Mouse (Mus musculus) ovary, postnatal 14 days (tissue): ENCODE data around the gene Il12rb1.
"Not testable (repeated sequence)": the region's sequence is repeated elsewhere in the genome, so short reads cannot be mapped to it uniquely, and the experiment has no call there.

Experiments used
- DNase-seq: peaks from one replicate; pipeline ENCODE4 v3.0.0; 2022; ENCODE audit warnings: low spot score

Gene Il12rb1

GRCm38 (mm10) chr8:70800648-70801047, 7.6 kb upstream of the Il12rb1 start:
- DNase-seq: no peak

DNA sequence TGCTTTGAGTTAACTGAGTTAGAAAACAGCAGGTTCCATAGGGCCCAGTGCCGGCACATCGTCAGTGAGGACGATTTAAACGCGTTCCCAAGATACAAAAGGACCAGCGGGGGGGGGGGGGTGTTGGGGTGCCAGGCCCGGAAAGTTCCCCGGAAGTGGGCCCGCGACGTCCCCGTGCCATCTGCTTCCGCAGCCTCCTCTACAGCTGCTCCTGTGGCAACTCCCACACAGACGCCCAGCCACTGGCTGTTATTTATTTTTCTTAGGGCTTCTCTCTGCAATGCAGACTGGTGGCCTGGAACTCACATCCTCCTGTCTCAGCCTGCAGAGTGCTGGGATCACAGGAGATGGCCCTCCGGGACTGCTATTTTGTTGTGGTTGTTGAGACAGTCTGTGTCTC, 7.1 kb upstream of the Il12rb1 start:
- DNase-seq: no peak

DNA sequence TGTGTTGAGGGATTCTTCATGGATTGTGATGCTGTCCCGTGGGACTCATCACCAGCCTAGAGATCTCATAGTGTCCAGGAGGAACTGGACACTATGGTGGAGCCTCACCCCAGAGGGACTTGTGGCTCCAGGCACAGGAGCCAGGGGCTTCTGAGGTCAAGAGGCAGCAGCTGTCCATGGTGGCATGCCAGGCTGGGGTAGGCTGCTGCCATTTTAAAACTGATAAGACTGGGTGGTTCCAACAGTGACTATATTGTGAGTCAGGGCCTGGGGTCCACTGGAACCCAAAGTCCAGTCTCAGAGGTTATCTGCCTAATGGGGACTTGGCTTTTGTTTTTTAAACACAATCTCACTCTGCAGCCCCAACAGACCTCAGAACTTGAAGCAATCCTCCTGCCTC, 6.4 kb upstream of the Il12rb1 start:
- DNase-seq: no peak

GRCm38 (mm10) chr8:70802786-70803510, 5.3 kb upstream of the Il12rb1 start:
- no peak for DNase-seq

- no peak for DNase-seq
These were observed 4.3 kb upstream of the Il12rb1 start for GRCm38 (mm10) chr8:70803761-70804480.

- peak; percentile 76 for DNase-seq
These were observed 3.6 kb upstream of the Il12rb1 start, which contains the start of gene Mast3 for GRCm38 (mm10) chr8:70804481-70805206. Gene Mast3 (minus strand): TSS chr8:70805054.

GRCm38 (mm10) chr8:70806541-70806940, 1.7 kb upstream of the Il12rb1 start:
- DNase-seq: no peak

DNA sequence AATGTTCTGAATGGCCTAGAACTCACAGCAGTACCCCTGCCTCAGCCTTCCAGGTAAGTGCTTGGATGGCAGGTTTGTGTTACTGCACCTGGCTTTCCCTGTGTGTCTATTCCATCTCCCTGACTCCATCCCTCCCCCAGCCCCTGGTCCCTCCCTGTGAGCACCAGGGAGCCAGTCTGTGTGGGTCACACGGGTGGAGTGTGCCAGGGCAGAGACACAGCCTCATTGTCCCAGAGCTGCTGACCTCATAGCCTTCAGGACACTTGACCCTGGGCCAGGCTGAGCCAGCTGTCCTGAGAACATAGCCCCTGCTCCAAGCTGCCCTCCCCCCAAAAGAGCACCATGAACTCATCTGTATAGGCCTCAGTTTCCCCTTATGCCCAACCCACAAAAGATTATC, 945 bp upstream of the Il12rb1 start:
- DNase-seq: no peak

DNA sequence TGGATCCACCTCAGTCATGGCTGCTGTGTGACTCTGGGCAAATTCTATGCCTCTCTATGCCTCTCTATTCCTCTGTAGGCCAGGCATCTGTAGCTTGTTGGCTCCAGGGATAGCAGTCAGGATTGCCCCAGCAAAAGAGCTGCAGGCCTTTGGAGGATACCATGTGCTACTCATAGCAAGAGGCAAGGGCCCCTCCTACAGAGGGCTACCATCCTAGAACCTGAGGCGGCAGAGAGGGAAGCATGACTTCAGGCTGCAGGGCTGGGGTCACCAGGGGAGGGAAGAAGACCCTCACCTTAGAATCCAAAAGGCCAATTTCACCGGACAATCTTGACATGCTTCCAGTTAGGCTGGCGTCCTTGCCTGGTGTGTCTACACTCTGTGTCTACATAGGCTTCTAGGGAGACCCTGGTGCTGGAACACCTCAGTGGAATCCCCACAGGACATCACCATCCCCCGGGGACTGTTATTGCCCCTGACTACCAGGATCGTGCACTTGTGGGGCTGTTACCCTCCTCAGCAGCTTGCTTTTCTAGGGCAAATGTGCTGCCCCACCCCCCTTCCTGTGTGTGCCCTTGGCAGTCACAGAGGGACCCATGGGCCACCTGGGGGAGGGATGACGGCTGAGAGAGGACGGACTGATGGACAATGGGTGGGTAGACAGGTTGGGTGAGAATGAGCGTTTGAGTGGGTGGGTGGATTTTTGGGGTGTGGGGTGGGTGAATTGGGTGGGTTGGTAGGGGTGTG, 879 bp downstream of the Il12rb1 start:
- DNase-seq: no peak

DNA sequence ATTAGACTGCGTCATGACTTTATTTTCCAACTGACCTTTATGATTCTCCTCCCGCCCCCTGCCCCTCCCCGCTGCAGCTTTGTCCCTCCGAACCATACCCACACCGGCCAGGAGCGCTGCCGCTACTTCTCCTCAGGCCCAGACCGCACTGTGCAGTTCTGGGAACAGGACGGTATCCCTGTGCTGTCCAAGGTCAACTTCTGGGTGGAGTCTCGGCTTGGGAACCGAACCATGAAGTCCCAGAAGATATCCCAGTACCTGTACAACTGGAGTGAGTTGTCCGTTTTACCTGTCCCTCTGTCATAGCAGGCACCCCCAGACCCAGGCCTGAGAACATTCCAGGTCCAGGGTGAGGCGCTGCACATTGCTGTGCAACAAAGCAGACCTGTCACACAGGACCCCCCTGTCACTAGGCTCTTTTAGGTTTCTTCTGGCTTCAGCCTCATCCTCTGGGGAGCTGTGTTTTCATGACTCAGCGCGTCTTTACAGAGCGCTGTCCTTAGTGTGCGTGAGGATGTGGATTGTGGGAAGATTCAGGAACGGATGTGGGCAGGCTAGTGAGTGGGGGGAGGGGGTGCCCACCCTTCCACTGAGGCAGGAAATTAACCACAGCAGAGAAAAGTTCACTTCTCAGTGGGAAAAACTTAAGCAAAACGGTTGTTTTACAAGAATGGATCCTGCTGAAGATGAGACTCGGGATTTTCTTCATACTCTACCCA, 2.9 kb downstream of the Il12rb1 start:
- no peak for DNase-seq

- no peak for DNase-seq
These were observed 3.8 kb downstream of the Il12rb1 start for GRCm38 (mm10) chr8:70812055-70812454.

DNA sequence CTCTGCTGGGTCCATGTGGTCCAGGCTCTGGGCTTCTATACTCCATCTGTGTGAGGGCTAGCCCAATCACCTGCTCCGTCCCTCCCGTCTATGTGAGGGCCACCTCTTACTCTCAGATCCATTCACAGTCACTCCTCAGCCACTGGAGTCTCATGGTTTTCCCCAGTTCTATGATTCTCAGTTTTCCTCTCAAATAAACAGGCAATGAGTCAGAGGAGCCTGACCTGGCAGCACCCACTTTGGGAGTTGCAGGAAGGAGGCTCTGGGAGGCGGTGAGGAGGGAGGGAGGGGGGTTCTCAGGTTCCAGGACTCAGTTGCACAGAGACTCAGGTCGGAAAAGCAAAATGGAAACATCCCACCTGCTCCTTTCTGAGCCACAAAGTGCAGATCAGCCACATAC, 4.6 kb downstream of the Il12rb1 start:
- no peak for DNase-seq

- no peak for DNase-seq
These were observed 8.4 kb downstream of the Il12rb1 start for GRCm38 (mm10) chr8:70816679-70817078.

DNA sequence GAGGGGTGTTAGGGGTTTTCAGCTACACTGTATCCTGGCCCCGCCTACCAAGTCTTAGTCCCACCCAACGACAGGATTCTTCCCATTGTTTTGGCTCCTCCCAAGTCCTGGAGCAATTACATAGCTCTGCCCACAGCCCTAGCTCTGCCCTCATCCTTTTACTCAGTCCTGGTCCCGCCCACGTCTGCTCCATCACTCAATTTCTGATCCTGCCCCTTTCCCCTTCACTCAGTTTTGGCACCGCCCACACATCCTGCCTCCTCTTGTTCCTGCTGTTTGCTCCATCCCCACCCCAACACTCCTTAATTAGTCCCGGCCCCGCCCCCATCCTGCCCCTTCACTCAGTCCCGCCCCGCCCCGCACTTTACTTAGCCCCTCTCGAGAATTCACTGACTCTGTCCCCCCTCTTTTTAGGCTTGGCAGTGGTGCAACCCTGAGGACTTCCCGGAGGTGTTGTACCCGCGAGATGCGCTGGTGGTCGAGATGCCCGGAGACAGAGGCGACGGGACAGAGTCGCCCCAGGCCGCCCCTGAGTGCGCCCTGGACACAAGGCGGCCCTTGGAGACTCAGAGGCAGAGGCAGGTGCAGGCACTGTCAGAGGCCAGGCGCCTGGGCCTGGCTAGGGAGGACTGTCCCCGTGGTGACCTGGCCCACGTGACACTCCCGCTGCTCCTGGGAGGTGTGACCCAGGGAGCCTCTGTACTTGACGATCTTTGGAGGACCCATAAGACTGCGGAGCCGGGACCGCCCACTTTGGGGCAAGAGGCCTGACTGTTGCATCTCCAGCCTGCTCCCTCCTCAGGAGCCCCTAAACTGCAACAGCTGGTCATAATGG, 12.1 kb downstream of the Il12rb1 start:
- DNase-seq: no peak

DNA sequence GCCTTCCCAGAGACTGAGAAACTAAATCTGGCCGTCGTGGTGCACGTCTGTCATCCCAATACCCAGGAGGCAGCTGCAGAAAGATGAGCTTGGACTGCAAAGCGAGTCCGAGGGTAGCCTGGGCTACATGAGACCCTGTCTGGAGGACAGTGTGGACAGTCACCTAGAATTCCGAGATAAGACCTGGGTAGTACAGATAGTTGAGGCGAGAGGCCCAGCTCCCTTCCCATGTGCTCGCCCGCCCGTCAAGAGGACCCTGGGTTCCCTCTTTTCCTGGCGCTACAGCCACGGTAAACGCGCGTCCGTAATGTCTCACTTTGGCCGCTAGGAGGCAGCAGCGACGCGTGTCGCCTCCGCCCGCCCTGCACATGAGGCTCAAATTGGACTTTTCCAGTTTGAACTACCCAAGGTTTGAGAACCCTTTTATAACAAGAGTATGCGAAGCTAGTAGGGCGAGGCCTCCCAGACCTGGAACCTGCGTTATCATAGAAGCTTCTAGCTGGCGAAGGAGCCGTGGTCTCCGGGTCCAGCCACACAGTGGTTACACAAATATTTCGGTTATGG, 13.2 kb downstream of the Il12rb1 start:
- peak; percentile 69 for DNase-seq

GRCm38 (mm10) chr8:70821992-70822391, 13.7 kb downstream of the Il12rb1 start:
- DNase-seq: no peak

- not testable (repeated sequence) for DNase-seq
These were observed 14.3 kb downstream of the Il12rb1 start for GRCm38 (mm10) chr8:70822594-70822993.

DNA sequence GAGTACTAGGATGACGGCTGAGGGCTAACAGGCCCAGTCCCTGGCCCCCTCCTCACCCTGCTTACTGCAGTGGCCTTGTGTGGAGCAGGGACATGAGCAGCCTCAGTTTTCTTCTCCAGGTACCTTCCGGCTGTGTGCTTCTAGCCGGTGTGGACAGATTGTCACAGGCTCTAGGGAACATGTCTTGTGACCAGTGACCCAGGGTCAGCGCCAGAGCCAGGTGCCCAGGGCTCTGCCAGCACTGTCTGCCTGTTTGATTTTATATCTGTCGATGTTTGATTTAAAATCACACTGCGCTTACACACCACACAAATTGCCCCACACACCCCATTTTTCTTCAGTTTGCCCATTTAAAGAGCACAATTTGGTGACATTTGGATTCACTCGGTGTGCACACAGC, 15.6 kb downstream of the Il12rb1 start:
- DNase-seq: no peak

GRCm38 (mm10) chr8:70825816-70826215, 17.6 kb downstream of the Il12rb1 start:
- DNase-seq: no peak

- no peak for DNase-seq
These were observed 18.8 kb downstream of the Il12rb1 start for GRCm38 (mm10) chr8:70827010-70827409.
